In genomic region chr5:31920890-31921289, GRCm38 (mm10) we compare ENCODE assay signal across 19 mouse cellular contexts.
DNase-seq lines count a peak whose midpoint lies in the region; ATAC-seq lines count a peak whose summit lies in the region.
"Had no signal": no experiment of that assay in that cellular context is flagged by ENCODE, and none has a peak within 500 bp of the region (broad histone marks: within the 10 kb centered on the region; RNA-seq: fewer than 3 reads in every experiment).

No protein-coding gene starts in this region.

- no peaks in the 10 kb centered on the region for H3K9me3 ChIP-seq in stomach, embryonic 15.5 days
- H3K9me3 ChIP-seq in kidney, embryonic 16.5 days (ENCODE audit: low read length), result no peaks in the 10 kb centered on the region
- H3K9me3 ChIP-seq: embryonic facial prominence, embryonic 12.5 days; hindbrain, embryonic 15.5 days; limb, embryonic 15.5 days; midbrain, embryonic 12.5 days had no signal

- DNase-seq in heart, adult 11 months, result peak; percentile 61
- DNase-seq in heart, postnatal 36 days, result no peak
- DNase-seq in lung, adult 18-20 months, result peak; percentile 22 to 46
- no peak for DNase-seq in lung, postnatal 10 days
- no peak for DNase-seq in ovary, adult 18-20 months (ENCODE audit: low spot score)
- DNase-seq: adrenal gland, adult 2 months; cerebellum, adult 11-12 months; cerebellum, postnatal 36 days; kidney, adult 18-20 months; kidney, postnatal 25 days; layer of hippocampus, postnatal 36 days had no signal

- ATAC-seq in common myeloid progenitor, adult 5-6 weeks (replicated peaks; ENCODE audit: low read depth, poor library complexity, severe bottlenecking), result peak; percentile 50; the same call in 1 of the 2 replicates
- ATAC-seq in stomach, embryonic 15.5 days (ENCODE audit: insufficient read depth, low FRiP score, low read depth), result no peak
- ATAC-seq in kidney, embryonic 16.5 days (ENCODE audit: low FRiP score, low TSS enrichment), result no peak
- ATAC-seq: forebrain, postnatal 0 days had no signal

- no peak overlapping the region for H3K4me3 ChIP-seq in stomach, embryonic 15.5 days (replicated peaks)
- H3K4me3 ChIP-seq in kidney, embryonic 16.5 days (ENCODE audit: low read length), result no peak overlapping the region
- H3K4me3 ChIP-seq: embryonic facial prominence, embryonic 12.5 days; hindbrain, embryonic 15.5 days; limb, embryonic 15.5 days; midbrain, embryonic 12.5 days had no signal

- no peaks in the 10 kb centered on the region for H3K27me3 ChIP-seq in stomach, embryonic 15.5 days (replicated peaks)
- no peaks in the 10 kb centered on the region for H3K27me3 ChIP-seq in kidney, embryonic 16.5 days (ENCODE audit: insufficient read depth, low read length)
- H3K27me3 ChIP-seq: embryonic facial prominence, embryonic 12.5 days; hindbrain, embryonic 15.5 days; limb, embryonic 15.5 days; midbrain, embryonic 12.5 days had no signal

- no peaks in the 10 kb centered on the region for H3K36me3 ChIP-seq in stomach, embryonic 15.5 days
- H3K36me3 ChIP-seq in kidney, embryonic 16.5 days (ENCODE audit: insufficient read depth, low read length), result no peaks in the 10 kb centered on the region
- H3K36me3 ChIP-seq: embryonic facial prominence, embryonic 12.5 days; hindbrain, embryonic 15.5 days; limb, embryonic 15.5 days; midbrain, embryonic 12.5 days had no signal

- H3K27ac ChIP-seq in stomach, embryonic 15.5 days, result peak overlapping the region; percentile 12; the same call in 1 of the 2 replicates
- no peak overlapping the region for H3K27ac ChIP-seq in kidney, embryonic 16.5 days (ENCODE audit: low read length)
- H3K27ac ChIP-seq: embryonic facial prominence, embryonic 12.5 days; hindbrain, embryonic 15.5 days; limb, embryonic 15.5 days; midbrain, embryonic 12.5 days had no signal

- intact Hi-C loops in heart, postnatal 36 days (cut with DNase I), result no loop called here

- peaks cover 2% of the 10 kb centered on the region; the same call in 1 of the 2 replicates for H3K4me1 ChIP-seq in stomach, embryonic 15.5 days
- peaks cover 8% of the 10 kb centered on the region for H3K4me1 ChIP-seq in kidney, embryonic 16.5 days (ENCODE audit: insufficient read depth, low read length)
- H3K4me1 ChIP-seq: hindbrain, embryonic 15.5 days; midbrain, embryonic 12.5 days had no signal

- H3K9ac ChIP-seq in stomach, embryonic 15.5 days, result no peak overlapping the region
- no peak overlapping the region for H3K9ac ChIP-seq in kidney, embryonic 16.5 days (replicated peaks; ENCODE audit: low read length)
- H3K9ac ChIP-seq: embryonic facial prominence, embryonic 12.5 days; forebrain, postnatal 0 days; hindbrain, embryonic 15.5 days; limb, embryonic 15.5 days; midbrain, embryonic 12.5 days had no signal

- WGBS in stomach, embryonic 15.5 days, result 31% methylated on average over 1 of the region's 1 CpGs
- 70% methylated on average over 1 of the region's 1 CpGs for WGBS in kidney, embryonic 16.5 days

- H3K4me2 ChIP-seq in stomach, embryonic 15.5 days, result no peak overlapping the region
- H3K4me2 ChIP-seq in kidney, embryonic 16.5 days (replicated peaks; ENCODE audit: low read depth, low read length), result no peak overlapping the region
- H3K4me2 ChIP-seq: embryonic facial prominence, embryonic 12.5 days; hindbrain, embryonic 15.5 days; limb, embryonic 15.5 days; midbrain, embryonic 12.5 days had no signal

Comparison
In these comparisons a context has a peak if more than half of its experiments do, and no peak if none do; other contexts are left out.
1. DNase-seq: peak in heart, adult 11 months (single experiment) and lung, adult 18-20 months (2 of 2); none in heart, postnatal 36 days (0 of 2), lung, postnatal 10 days (single experiment) and ovary, adult 18-20 months (single experiment).